Mouse (Mus musculus) liver, adult (tissue): ENCODE measurements around the gene a.

Source experiments
- GATA4 ChIP-seq: IDR thresholded peaks from 2 replicates; pipeline ENCODE4 v1.6.1; 2014; ENCODE audit warnings: mild to moderate bottlenecking, low read length; ENCODE audit not compliant: insufficient replicate concordance

a gene

DNA sequence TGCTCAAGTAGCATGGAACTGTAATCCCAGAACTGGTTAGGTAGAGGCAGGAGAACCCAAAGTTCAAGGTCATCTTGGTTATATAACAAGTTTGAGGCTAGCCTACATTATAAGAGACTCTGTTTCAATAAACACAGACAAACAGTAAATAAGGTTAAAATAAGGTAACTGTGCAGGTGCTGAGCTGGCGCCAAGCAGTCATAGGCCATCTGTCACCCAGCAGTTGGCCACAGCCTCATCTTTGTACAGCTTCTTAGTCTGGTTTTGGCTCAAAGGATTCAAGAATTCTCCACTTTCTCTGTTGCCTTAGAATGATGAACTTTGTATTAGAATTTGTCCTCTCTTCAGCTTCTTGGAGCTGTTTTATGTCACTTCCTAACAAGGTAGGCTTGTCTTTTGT, 76.9 kb downstream of the a start:
- TF ChIP-seq GATA4: no peak

DNA sequence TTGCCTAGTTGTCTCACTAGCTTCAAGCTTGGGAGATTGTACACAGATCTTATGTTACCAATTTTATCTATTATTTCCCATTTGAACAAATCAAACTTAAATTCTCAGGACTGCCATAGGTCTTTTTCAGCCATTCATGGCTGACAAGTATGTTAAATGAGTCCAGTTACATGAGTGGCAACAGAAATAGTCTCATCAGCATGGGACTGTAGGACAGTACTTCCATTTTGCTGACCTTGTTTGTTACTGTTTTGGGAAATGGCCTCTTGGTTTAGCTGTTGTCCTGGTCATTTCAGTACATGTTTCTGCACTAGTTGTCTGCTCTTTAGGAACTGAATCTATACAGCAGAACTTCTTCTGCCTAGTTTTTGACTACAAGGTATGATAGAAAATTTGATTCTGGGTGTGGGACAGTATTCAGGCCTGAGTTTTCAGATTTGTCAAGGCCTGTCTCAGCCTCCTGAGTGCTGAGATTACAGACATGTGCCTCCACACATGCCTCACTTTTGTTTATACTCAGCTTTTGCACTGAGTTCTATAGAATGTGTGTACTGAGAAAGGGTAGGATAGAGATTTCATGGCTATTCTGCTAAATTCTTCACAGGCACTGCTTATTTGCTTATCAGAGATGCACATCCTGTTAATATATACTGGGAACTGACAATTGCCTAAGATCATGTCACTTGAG, 78.9 kb downstream of the a start:
- TF ChIP-seq GATA4: no peak

DNA sequence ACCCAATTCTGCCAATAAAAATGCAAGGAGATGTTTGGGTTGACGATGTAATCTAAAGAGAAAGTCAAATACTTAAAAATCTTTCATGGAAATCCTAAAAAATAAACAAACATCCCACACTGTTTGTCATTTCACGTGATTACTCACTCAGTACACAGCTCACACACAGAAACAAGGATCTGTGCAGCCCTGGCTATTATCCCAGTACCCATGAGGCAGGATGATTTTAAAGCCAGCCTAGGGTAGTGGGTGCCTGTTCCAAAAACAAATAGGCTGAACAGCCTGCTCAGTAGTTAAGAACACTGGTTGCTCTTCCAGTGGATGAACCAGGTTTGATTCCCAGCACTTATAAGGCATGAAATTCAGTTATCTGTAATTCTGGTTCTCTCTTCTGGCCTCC, 85.4 kb downstream of the a start:
- TF ChIP-seq GATA4: no peak

GRCm38 (mm10) chr2:154891585-154891984, 100.4 kb downstream of the a start:
- TF ChIP-seq GATA4: no peak

DNA sequence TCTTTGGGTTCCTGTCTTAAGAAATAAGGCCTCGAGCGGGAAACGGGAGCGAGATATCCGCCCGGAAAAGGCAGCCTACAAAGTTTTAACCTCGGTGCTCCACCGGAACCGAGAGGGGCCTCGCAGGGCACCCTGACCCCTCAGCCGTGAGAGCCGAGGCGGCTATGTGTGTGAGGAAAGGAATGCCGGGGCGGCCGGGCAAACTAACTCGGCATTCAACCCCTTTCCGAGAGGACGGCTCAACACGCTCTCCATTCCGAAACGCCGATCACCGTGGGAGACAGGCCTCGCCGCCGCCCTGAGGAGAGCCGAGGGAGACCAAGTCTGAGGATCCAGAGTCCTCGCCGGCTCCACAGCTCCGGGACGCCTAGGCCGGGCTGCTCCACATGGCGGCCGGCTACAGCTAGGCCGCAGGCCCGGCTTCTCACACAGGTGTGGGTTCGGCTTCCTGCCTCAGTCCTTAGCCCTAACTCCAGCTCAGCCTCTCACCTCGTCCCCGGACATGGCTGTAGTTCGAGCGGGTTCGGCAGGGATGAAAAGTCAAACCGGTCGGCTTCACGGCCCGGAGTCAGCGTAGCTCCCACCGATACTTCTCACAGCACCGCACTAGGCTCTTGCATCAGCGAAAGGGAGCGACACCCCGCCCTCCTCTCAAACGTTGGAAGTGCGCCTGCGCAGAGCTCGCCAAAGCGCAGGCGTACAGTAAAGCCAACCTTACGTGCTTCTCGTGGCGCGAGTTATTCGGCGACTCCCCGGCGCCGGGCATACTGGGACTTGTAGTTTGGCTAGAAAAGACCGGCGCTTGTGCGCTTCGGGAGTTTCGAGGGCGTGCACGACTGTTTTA, 101.2 kb downstream of the a start, which contains the start of gene Eif2s2:
TSS of gene Eif2s2 (minus strand) at position 735 of the 844 bp plus-strand sequence.
- TF ChIP-seq GATA4: no peak

DNA sequence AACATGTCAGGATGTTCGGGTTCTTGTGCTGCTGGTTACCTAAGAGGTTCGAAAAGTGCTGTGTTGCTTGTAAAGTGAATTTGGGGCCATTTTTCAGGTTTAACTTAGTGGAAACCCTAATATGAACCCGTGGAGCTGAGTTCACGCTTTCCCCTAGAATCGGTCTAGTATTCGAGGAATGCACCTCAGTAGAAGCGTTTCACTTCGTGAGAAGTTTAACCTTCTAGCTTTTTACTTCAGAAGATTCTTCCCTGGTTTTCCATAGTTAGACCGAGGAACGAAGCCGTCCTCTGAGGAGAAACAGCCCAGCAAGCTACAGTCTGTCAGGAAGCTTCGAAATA, 101.8 kb downstream of the a start:
- no peak for TF ChIP-seq GATA4

GRCm38 (mm10) chr2:154893548-154893947, 102.3 kb downstream of the a start:
- no peak for TF ChIP-seq GATA4

- no peak for TF ChIP-seq GATA4
Observed at GRCm38 (mm10) chr2:154902111-154902510, 110.9 kb downstream of the a start.

DNA sequence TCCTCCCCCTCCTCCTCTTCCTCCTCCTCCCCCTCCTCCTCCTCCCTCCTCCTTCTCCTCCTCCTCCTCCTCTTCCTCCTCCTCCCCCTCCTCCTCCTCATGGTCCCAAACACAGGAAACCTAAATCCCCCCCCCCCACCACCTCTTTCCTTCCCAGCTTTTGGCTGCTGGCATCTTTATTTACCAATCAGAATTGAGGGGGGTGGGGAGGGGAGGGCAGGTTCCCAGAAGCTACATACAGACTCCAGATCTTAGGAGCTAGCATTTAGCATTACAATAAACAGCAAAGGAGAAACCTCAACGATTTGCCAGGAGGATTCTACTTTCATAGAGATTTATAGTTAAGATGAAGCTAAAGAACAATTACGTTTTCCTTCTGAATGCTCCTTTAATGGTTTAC, 114.6 kb downstream of the a start:
- TF ChIP-seq GATA4: no peak

GRCm38 (mm10) chr2:154909789-154910188, 118.6 kb downstream of the a start:
- no peak for TF ChIP-seq GATA4

GRCm38 (mm10) chr2:154915922-154916541, 124.8 kb downstream of the a start:
- TF ChIP-seq GATA4: no peak

DNA sequence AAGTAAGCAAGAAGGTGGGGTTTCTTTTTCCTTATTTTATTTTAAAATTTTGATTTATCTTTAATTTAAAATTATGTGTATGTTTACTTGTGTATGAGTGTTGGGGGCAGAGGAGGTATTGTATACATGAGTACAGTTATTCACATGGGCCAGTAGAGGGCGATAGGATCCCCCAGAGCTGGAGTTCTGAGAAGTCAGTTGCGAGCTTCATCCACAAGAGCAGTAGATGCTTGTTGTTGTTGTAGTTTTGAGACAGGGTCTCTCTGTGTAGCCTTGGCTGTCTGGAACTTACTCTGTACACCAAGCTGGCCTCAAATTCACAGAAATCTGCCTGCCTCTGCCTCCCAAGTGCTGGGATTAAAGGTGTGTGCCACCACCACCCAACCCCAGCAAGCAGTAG, 125.3 kb downstream of the a start:
- TF ChIP-seq GATA4: no peak

GRCm38 (mm10) chr2:154917866-154918641, 126.9 kb downstream of the a start:
- TF ChIP-seq GATA4: no peak

- no peak for TF ChIP-seq GATA4
Observed at GRCm38 (mm10) chr2:154920896-154921295, 129.7 kb downstream of the a start.

- TF ChIP-seq GATA4: no peak
Observed at GRCm38 (mm10) chr2:154925411-154926031, 134.3 kb downstream of the a start.
